Mouse (Mus musculus) c-Kit-positive CD71-positive TER-119-positive erythroid progenitor cells, embryonic 14.5 days (primary cell): ENCODE results near the gene Gm19402.
"Not testable (repeated sequence)": the region's sequence is repeated elsewhere in the genome, so short reads cannot be mapped to it uniquely, and the experiment has no call there.

Experiments
- DNase-seq: peaks from one replicate; pipeline ENCODE4 v3.0.0-alpha.2; 2013; ENCODE audit warnings: low spot score

Gm19402 gene

GRCm38 (mm10) chr10:77690356-77690807 is at the start of gene Gm19402:
Gene Gm19402 (minus strand): TSS chr10:77690757.
- not testable (repeated sequence) for DNase-seq

- DNase-seq = no peak
Measured at GRCm38 (mm10) chr10:77738929-77739328, 48.4 kb upstream of the Gm19402 start.

GRCm38 (mm10) chr10:77735928-77736327 is 45.4 kb upstream of the Gm19402 start:
- no peak for DNase-seq

- peak; percentile 22 for DNase-seq
Measured at GRCm38 (mm10) chr10:77729241-77729640, 38.7 kb upstream of the Gm19402 start.

GRCm38 (mm10) chr10:77728280-77728679 is 37.7 kb upstream of the Gm19402 start:
- no peak for DNase-seq

GRCm38 (mm10) chr10:77726186-77726585 is 35.6 kb upstream of the Gm19402 start, which contains the start of gene Gm10100:
Gene Gm10100 (plus strand): TSS chr10:77726486.
- DNase-seq = no peak

GRCm38 (mm10) chr10:77724855-77725254 is 34.3 kb upstream of the Gm19402 start:
- DNase-seq = no peak

- not testable (repeated sequence) for DNase-seq
Measured at GRCm38 (mm10) chr10:77720299-77720698, 29.7 kb upstream of the Gm19402 start, which contains the start of gene Krtap12-1. Gene Krtap12-1 (plus strand): TSS chr10:77720599.

GRCm38 (mm10) chr10:77715507-77715906 is 24.9 kb upstream of the Gm19402 start, which contains the start of gene Gm10142:
Gene Gm10142 (plus strand): TSS chr10:77715807.
- no peak for DNase-seq

GRCm38 (mm10) chr10:77713734-77714133 is 23.2 kb upstream of the Gm19402 start:
- no peak for DNase-seq

GRCm38 (mm10) chr10:77711157-77711556 is 20.6 kb upstream of the Gm19402 start, which contains the start of gene Gm10024:
Gene Gm10024 (plus strand): TSS chr10:77711457.
- DNase-seq = not testable (repeated sequence)

GRCm38 (mm10) chr10:77709831-77710230 is 19.3 kb upstream of the Gm19402 start:
- DNase-seq = no peak

- DNase-seq = no peak
Measured at GRCm38 (mm10) chr10:77706326-77706725, 15.8 kb upstream of the Gm19402 start, which contains the start of gene Gm10272. Gene Gm10272 (plus strand): TSS chr10:77706626.

- DNase-seq = no peak
Measured at GRCm38 (mm10) chr10:77697133-77697532, 6.6 kb upstream of the Gm19402 start, which contains the start of gene Gm9508. Gene Gm9508 (minus strand): TSS chr10:77697233.

- DNase-seq = no peak
Measured at GRCm38 (mm10) chr10:77687021-77687420, 3.5 kb downstream of the Gm19402 start.

GRCm38 (mm10) chr10:77685895-77686664 is 4.5 kb downstream of the Gm19402 start, which contains the start of gene Tspear:
Gene Tspear (plus strand): TSS chr10:77686569.
- DNase-seq = no peak

- DNase-seq = no peak
Measured at GRCm38 (mm10) chr10:77684181-77684580, 6.4 kb downstream of the Gm19402 start.

- no peak for DNase-seq
Measured at GRCm38 (mm10) chr10:77682994-77683393, 7.6 kb downstream of the Gm19402 start.

GRCm38 (mm10) chr10:77677562-77677961 is 13.0 kb downstream of the Gm19402 start:
- no peak for DNase-seq

GRCm38 (mm10) chr10:77673765-77674164 is 16.8 kb downstream of the Gm19402 start:
- DNase-seq = no peak

GRCm38 (mm10) chr10:77671519-77671918 is 19.0 kb downstream of the Gm19402 start:
- DNase-seq = peak; percentile 59

GRCm38 (mm10) chr10:77670710-77671109 is 19.8 kb downstream of the Gm19402 start:
- DNase-seq = no peak

- no peak for DNase-seq
Measured at GRCm38 (mm10) chr10:77667402-77667801, 23.2 kb downstream of the Gm19402 start.
